Mouse (Mus musculus) myocyte (in vitro differentiated cells): ENCODE data around the gene Axin2.

Source experiments
- E2F4 ChIP-seq: IDR thresholded peaks from one replicate; pipeline ENCODE4 v1.6.1; 2011; ENCODE audit warnings: mild to moderate bottlenecking, control low read depth, moderate library complexity; ENCODE audit not compliant: insufficient read depth
- MAX ChIP-seq: IDR thresholded peaks from one replicate; pipeline ENCODE4 v1.6.1; 2011; ENCODE audit warnings: low read depth, mild to moderate bottlenecking, control low read depth
- MYOD1 ChIP-seq, 3 experiments: IDR thresholded peaks; one replicate each; pipeline ENCODE4 v1.6.1; 2011; ENCODE audit warnings: control low read depth in 2 of 3, low read depth in 2 of 3, mild to moderate bottlenecking in 2 of 3, moderate library complexity in 1 of 3; ENCODE audit not compliant: insufficient read length in 2 of 3, control insufficient read depth in 1 of 3
- MYOG ChIP-seq, 3 experiments: IDR thresholded peaks; one replicate each; pipeline ENCODE4 v1.6.1; 2011; ENCODE audit warnings: control low read depth in 2 of 3, low read depth in 2 of 3, mild to moderate bottlenecking in 2 of 3; ENCODE audit not compliant: insufficient read length in 2 of 3, control insufficient read depth in 1 of 3, insufficient read depth in 1 of 3
- POLR2A ChIP-seq: IDR thresholded peaks from one replicate; pipeline ENCODE4 v1.6.1; 2011; ENCODE audit warnings: low read depth, mild to moderate bottlenecking, control low read depth, moderate library complexity; ENCODE audit not compliant: insufficient read length
- USF1 ChIP-seq: IDR thresholded peaks from one replicate; pipeline ENCODE4 v1.6.1; 2011; ENCODE audit warnings: low read depth, mild to moderate bottlenecking, control low read depth, moderate library complexity

DNA sequence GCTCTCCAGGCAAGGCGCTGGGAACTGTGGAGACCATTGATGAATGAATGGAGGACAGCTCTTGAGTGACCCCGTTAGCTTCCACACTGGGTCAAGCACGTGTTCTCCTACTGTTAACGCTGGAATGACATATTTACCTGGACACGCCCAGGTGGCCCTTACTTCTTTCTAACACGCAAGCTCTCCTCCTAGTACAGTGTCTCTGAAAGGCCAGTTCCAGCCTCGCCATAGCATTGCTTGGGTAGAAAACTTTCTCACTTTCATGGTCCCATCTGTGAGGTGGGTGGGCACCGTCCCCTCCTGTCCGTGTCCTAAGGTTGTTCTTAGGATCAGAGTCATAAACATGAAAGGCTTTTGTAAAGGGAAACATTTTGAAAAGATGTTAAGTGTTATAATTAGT lies 5.7 kb downstream of the Axin2 start:
- TF ChIP-seq MAX (no peak), POLR2A (no peak), MYOD1 (IDR thresholded peaks at IDR 0.05; ENCODE audit: control insufficient read depth in 1 of 3, insufficient read length in 2 of 3, low read depth in 2 of 3) (no peak), USF1 (no peak), E2F4 (no peak), MYOG (IDR thresholded peaks at IDR 0.05; ENCODE audit: control insufficient read depth in 1 of 3, insufficient read depth in 1 of 3, insufficient read length in 2 of 3, low read depth in 2 of 3) (no peak)
